Mouse (Mus musculus) G1E (cell line): ENCODE results near the gene Tnni1. TPM values are rescaled to one million over a fixed set of nuclear protein-coding genes. Genes with fewer than 3 reads are reported as not detected.

ENCODE experiments used
- ATAC-seq: 2 replicates; pipeline ENCODE4 v1.8.0; 2016; ENCODE audit warnings: mild to moderate bottlenecking; ENCODE audit not compliant: insufficient number of reproducible peaks, poor library complexity, low FRiP score, severe bottlenecking; ENCODE audit errors: extremely low read depth
- DNase-seq: peaks from one replicate; pipeline ENCODE4 v3.0.0; 2012; ENCODE audit warnings: low spot score
- H3K27me3 ChIP-seq: 2 replicates; pipeline ENCODE4 v1.6.1; 2012; ENCODE audit warnings: mild to moderate bottlenecking, low read length, inconsistent platforms; ENCODE audit not compliant: insufficient read depth
- H3K36me3 ChIP-seq: replicated peaks from 2 replicates; pipeline ENCODE3; 2012; ENCODE audit warnings: mild to moderate bottlenecking, inconsistent platforms
- H3K4me1 ChIP-seq: 2 replicates; pipeline ENCODE4 v1.6.1; 2012; ENCODE audit warnings: low read depth, low read length, inconsistent platforms, mixed read lengths; ENCODE audit not compliant: insufficient read depth
- H3K4me3 ChIP-seq: 2 replicates; pipeline ENCODE4 v1.5.1; 2012; ENCODE audit warnings: low read depth, mild to moderate bottlenecking, inconsistent platforms, low read length, moderate library complexity, mixed read lengths
- H3K9me3 ChIP-seq: replicated peaks from 2 replicates; pipeline ENCODE4 v1.6.1; 2012; ENCODE audit warnings: inconsistent platforms
- CTCF ChIP-seq: IDR thresholded peaks from 2 replicates; pipeline ENCODE4 v1.5.1; 2012; ENCODE audit warnings: low read depth, low read length, inconsistent platforms, mixed read lengths
- GATA1 ChIP-seq: IDR thresholded peaks from 2 replicates; pipeline ENCODE4 v1.6.1; 2012; ENCODE audit warnings: borderline replicate concordance, low read length, inconsistent platforms, mixed read lengths
- GATA2 ChIP-seq: IDR thresholded peaks from 2 replicates; pipeline ENCODE4 v1.6.1; 2012; ENCODE audit warnings: low read depth, low read length, inconsistent platforms, borderline replicate concordance
- POLR2AphosphoS5 ChIP-seq: IDR thresholded peaks from 2 replicates; pipeline ENCODE4 v1.6.1; 2012; ENCODE audit warnings: low read depth, low read length, inconsistent platforms; ENCODE audit not compliant: insufficient replicate concordance
- TAL1 ChIP-seq: conservative IDR thresholded peaks from 2 replicates; pipeline ENCODE4 v1.6.1; 2012; ENCODE audit warnings: low read depth, low read length, inconsistent platforms, mixed read lengths
- polyA plus RNA-seq: library from polyadenylated mRNA; stranded (reverse); fragments of >175 nt; gene quantifications from 2 replicates; pipeline ENCODE4 v1.2.3, GENCODE M21; 2012
- total RNA-seq, 2 experiments: library from RNA; stranded (forward) in 1 of 2; stranded (reverse) in 1 of 2; fragments of 200-1000 nt in 1 of 2; fragments of >200 nt in 1 of 2; fragmentation: Nextera tagmentation in 1 of 2; gene quantifications; 2 replicates each; pipeline ENCODE4 v1.2.3; 2014 to 2017

Gene Tnni1
- total and polyA plus RNA-seq, 3 experiments: 0.04 to 0.11 TPM; not detected in 1

DNA sequence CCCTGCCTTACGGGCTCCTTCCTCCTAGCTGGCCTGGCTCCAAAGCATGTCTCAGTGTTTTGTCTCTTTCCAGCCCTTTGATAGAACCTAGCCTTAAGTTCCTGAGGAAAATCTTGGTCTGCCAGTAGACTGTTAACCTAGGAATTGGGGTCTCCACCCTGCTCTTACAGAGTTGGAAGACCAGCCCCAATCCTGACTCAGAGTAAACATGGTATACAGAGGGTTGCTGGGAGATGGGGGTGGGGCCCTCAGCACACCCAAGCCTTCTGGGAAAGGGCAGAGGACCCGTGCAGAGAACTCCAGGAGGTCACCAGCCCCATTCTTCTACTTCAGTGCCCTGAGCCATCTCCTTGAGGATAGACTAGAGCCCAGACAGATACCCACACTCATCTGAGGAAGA is 33.4 kb downstream of the Tnni1 start:
- no peak for TF ChIP-seq GATA2
- TF ChIP-seq TAL1: no peak
- TF ChIP-seq POLR2AphosphoS5: no peak
- TF ChIP-seq GATA1: no peak
- no peak for TF ChIP-seq CTCF

DNA sequence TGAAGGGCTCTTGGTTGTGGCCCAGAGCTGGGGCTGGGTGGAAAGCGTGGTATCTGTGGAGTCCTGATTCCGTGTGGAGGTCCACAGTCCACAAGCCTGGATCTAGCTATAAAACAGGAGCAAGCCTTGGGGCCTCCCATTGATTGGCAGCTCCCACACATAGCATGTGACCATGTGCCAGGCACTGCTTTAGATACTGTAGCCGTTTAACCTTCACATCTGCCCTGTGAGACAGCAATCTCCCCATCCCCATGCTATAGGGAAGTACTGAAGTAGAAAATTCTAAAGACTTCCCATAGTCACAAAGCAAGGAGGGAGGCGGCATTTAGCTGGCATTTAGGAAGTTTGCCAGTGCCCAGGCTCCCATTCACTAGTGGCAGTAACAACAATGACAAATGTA is 33.8 kb downstream of the Tnni1 start:
- Histone ChIP-seq H3K4me3 (no peak overlapping the region), H3K36me3 (no peaks in the 10 kb centered on the region), H3K9me3 (no peaks in the 10 kb centered on the region), H3K27me3 (peaks cover 49% of the 10 kb centered on the region), H3K4me1 (no peaks in the 10 kb centered on the region)
- ATAC-seq (no peak), DNase-seq (no peak)
- no peak for TF ChIP-seq TAL1
- TF ChIP-seq GATA2: no peak
- no peak for TF ChIP-seq CTCF
- no peak for TF ChIP-seq GATA1
- no peak for TF ChIP-seq POLR2AphosphoS5

More for the DNA sequence above, 33.4 kb downstream of the Tnni1 start:
- no peak overlapping the region for H3K4me3 ChIP-seq
- ATAC-seq: no peak
- no peaks in the 10 kb centered on the region for H3K4me1 ChIP-seq
- H3K36me3 ChIP-seq: no peaks in the 10 kb centered on the region
- no peak for DNase-seq
- H3K27me3 ChIP-seq: peaks cover 45% of the 10 kb centered on the region
- no peaks in the 10 kb centered on the region for H3K9me3 ChIP-seq

DNA sequence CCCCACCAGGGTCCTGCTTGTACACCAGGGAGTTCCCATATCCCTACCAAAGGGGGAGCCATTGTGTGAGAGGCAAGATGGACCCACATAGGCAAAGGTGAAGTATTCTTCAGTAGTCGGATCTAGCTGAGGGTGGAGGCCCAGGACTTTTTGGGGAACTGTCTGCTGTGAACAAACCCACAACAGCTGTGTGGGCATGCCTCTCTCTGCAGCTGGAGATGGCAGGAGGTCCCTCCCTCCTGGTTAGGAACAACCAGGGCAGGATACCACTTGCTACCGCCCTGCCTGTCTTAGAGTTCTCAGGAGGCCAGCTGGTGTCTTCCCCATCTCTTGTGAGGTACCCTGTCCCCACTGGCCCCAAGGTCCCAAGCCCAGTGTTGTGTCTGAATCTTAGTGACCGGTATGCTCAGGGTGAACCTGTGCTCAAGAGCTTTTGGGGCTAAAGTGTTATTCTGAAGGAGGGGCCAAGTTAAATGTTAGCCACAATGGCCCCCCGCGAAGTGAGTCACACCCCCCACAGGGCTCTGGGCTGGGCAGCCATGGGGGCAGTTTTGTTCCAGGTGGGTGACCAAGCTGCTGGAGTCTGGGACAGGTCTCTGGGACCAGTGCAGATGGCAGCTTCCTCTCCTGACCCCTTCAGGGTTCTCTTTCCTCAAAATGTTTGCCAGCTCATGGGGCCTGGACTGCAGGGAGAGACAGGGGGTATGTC is 34.6 kb downstream of the Tnni1 start:
- no peak for TF ChIP-seq POLR2AphosphoS5
- TF ChIP-seq TAL1: no peak
- no peak for TF ChIP-seq GATA1
- TF ChIP-seq GATA2: no peak
- TF ChIP-seq CTCF: no peak
- Histone ChIP-seq H3K4me3 (no peak overlapping the region), H3K9me3 (no peaks in the 10 kb centered on the region), H3K27me3 (peaks cover 50% of the 10 kb centered on the region), H3K4me1 (no peaks in the 10 kb centered on the region), H3K36me3 (no peaks in the 10 kb centered on the region)
- no peak for ATAC-seq
- no peak for DNase-seq

GRCm38 (mm10) chr1:135814531-135814930 is 35.3 kb downstream of the Tnni1 start:
- Histone ChIP-seq H3K36me3 (no peaks in the 10 kb centered on the region), H3K9me3 (no peaks in the 10 kb centered on the region), H3K4me3 (no peak overlapping the region), H3K27me3 (peaks cover 49% of the 10 kb centered on the region), H3K4me1 (no peaks in the 10 kb centered on the region)
- no peak for ATAC-seq
- TF ChIP-seq TAL1: no peak
- TF ChIP-seq GATA2: no peak
- no peak for TF ChIP-seq CTCF
- TF ChIP-seq POLR2AphosphoS5: no peak
- no peak for TF ChIP-seq GATA1
- DNase-seq: no peak

DNA sequence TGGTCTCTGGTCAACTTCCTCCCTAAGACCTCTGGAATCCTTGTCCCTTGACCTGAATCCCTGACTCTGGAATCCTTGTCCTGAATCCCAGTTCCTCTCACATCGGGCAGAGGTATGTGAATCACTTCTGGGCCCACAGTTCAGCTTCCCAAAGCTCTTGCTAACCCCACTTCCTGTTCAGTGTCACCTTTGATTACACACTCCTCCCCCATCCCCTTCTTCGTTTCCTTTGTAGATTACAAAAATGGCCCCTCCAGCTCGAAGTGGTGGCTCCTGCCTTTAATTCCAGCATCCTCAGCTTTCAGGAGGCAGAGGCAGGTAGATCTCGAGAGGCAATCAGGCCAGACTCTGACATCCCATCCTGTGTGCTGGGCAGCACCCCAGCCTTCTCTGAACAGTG is 38.4 kb downstream of the Tnni1 start:
- no peaks in the 10 kb centered on the region for H3K9me3 ChIP-seq
- TF ChIP-seq GATA1 (no peak), POLR2AphosphoS5 (no peak), GATA2 (no peak), CTCF (no peak), TAL1 (no peak)
- no peak overlapping the region for H3K4me3 ChIP-seq
- H3K4me1 ChIP-seq: no peaks in the 10 kb centered on the region
- H3K36me3 ChIP-seq: no peaks in the 10 kb centered on the region
- DNase-seq (no peak), ATAC-seq (no peak)
- H3K27me3 ChIP-seq: peaks cover 41% of the 10 kb centered on the region

DNA sequence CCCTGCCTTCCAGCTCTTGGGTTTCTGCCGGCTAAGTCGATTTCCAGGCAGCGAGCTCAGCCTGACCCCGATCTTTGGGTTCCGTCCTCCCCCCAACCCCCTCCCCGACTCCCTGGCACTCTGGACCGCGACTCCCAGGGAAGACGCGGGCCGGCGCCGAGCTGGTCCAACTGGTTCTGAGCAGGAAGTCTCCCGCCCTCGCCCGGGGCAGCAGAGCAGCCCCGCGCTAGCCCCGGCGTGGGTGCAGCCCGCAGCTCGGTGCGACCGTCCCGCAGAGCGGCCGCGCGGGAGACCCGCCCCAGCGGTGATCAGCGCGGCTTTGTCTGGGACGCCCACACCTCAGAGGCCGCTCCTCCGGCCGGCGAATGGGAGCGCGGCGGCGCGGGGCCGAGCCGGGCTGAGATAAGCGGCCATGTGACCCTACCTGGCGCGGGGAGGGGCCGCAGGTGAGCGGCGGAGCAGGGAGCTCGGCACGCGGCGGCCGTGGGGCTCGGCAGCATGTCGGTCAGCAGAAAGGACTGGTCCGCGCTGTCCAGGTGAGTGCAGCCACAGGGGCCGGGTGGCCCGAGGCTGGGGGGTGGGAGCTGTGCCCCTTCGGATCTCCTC is 39.4 kb downstream of the Tnni1 start, which contains the start of gene Lad1:
Gene Lad1, plus strand, starts transcription at position 118 of the 606 bp plus-strand sequence.
- no peaks in the 10 kb centered on the region for H3K9me3 ChIP-seq
- no peak for DNase-seq
- H3K4me1 ChIP-seq: no peaks in the 10 kb centered on the region
- TF ChIP-seq POLR2AphosphoS5: no peak
- no peak for TF ChIP-seq CTCF
- TF ChIP-seq TAL1: no peak
- TF ChIP-seq GATA2: no peak
- no peak for TF ChIP-seq GATA1
- H3K36me3 ChIP-seq: no peaks in the 10 kb centered on the region
- H3K4me3 ChIP-seq: no peak within 1 kb of the TSS
- ATAC-seq: no peak
- peaks cover 36% of the 10 kb centered on the region for H3K27me3 ChIP-seq
